33 mouse cellular contexts compared by ENCODE assay signal in the genomic region with DNA sequence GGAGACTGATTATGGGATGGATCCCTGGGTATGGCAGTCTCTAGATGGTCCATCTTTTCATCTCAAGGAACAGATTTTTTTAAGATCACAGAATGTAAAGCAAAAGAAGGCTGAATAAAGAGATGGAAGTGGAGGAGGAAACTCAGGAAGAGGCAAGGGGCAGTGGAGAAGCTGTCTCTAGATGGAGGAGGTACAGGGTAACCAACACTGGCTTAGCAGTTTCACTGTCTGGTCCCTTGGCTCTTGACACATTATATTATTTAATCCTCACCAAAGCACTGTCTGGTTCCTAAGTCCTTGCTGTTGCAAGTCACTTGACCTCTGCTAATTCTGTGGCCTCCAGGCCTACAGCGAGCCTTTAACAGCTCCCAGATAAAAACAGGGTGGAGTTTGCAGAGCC.
"Had no signal": no experiment of that assay in that cellular context is flagged by ENCODE, and none has a peak within 500 bp of the region (broad histone marks: within the 10 kb centered on the region; RNA-seq: fewer than 3 reads in every experiment).

No protein-coding gene starts in this region.

- H3K36me3 ChIP-seq: heart, embryonic 12.5 days; heart, embryonic 13.5 days; heart, embryonic 15.5 days; hindbrain, embryonic 10.5 days; hindbrain, embryonic 12.5 days; hindbrain, embryonic 13.5 days; hindbrain, embryonic 15.5 days; intestine, embryonic 15.5 days; kidney, embryonic 15.5 days had no signal

- H3K27me3 ChIP-seq: heart, embryonic 12.5 days; heart, embryonic 13.5 days; heart, embryonic 15.5 days; hindbrain, embryonic 12.5 days; hindbrain, embryonic 13.5 days; hindbrain, embryonic 15.5 days; intestine, embryonic 15.5 days; kidney, embryonic 15.5 days had no signal

- H3K4me2 ChIP-seq: heart, embryonic 11.5 days; heart, embryonic 12.5 days; heart, embryonic 13.5 days; heart, embryonic 15.5 days; hindbrain, embryonic 12.5 days; hindbrain, embryonic 13.5 days; hindbrain, embryonic 14.5 days; hindbrain, embryonic 15.5 days; intestine, embryonic 15.5 days; kidney, embryonic 15.5 days had no signal

- ATAC-seq: hindbrain, embryonic 16.5 days; hindbrain, postnatal 0 days; inflammation-experienced regulatory T-cells, adult 6 months; intestine, embryonic 15.5 days had no signal

- H3K9ac ChIP-seq: heart, embryonic 12.5 days; heart, embryonic 13.5 days; heart, embryonic 15.5 days; hindbrain, embryonic 12.5 days; hindbrain, embryonic 13.5 days; hindbrain, embryonic 14.5 days; hindbrain, embryonic 15.5 days; intestine, embryonic 15.5 days; kidney, embryonic 15.5 days had no signal

- H3K9me3 ChIP-seq: heart, embryonic 12.5 days; heart, embryonic 15.5 days; hindbrain, embryonic 10.5 days; hindbrain, embryonic 12.5 days; hindbrain, embryonic 13.5 days; hindbrain, embryonic 15.5 days; intestine, embryonic 15.5 days; kidney, embryonic 15.5 days had no signal

- H3K27ac ChIP-seq: heart, embryonic 13.5 days; heart, embryonic 15.5 days; hindbrain, embryonic 10.5 days; hindbrain, embryonic 12.5 days; hindbrain, embryonic 13.5 days; hindbrain, embryonic 14.5 days; hindbrain, embryonic 15.5 days; hindbrain, postnatal 0 days; intestine, embryonic 15.5 days; kidney, embryonic 15.5 days; kidney, postnatal 0 days; layer of hippocampus, adult 2 months; left cerebral cortex, adult 2 months had no signal

- DNase-seq: heart, postnatal 10 days; heart, postnatal 14 days; heart, postnatal 36 days; heart, postnatal 4 days; kidney, adult 11 months; kidney, adult 18-20 months; kidney, adult 2 months; kidney, adult 8-10 months; kidney, adult 9 months; kidney, postnatal 10 days; kidney, postnatal 14 days; kidney, postnatal 25 days; kidney, postnatal 36 days; kidney, postnatal 4 days; layer of hippocampus, adult 9-11 months; layer of hippocampus, postnatal 36 days had no signal

- H3K4me1 ChIP-seq: heart, embryonic 15.5 days; hindbrain, embryonic 10.5 days; hindbrain, embryonic 12.5 days; hindbrain, embryonic 13.5 days; hindbrain, embryonic 15.5 days; intestine, embryonic 15.5 days; kidney, embryonic 15.5 days had no signal

- H3K4me3 ChIP-seq: heart, embryonic 12.5 days; heart, embryonic 13.5 days; heart, embryonic 15.5 days; hindbrain, embryonic 10.5 days; hindbrain, embryonic 12.5 days; hindbrain, embryonic 13.5 days; hindbrain, embryonic 15.5 days; intestine, embryonic 15.5 days; kidney, embryonic 15.5 days; layer of hippocampus, adult 2 months; left cerebral cortex, adult 2 months had no signal
